Mouse (Mus musculus) bone marrow macrophage, adult 2 months (primary cell): ENCODE results near the gene Tmem222. TPM values are rescaled to one million over a fixed set of nuclear protein-coding genes. Genes with fewer than 3 reads are reported as not detected.

Experiments
- H3K27ac ChIP-seq: 2 replicates; pipeline ENCODE4 v1.5.1; 2012; ENCODE audit warnings: low read depth, low read length; ENCODE audit not compliant: insufficient read depth
- H3K4me1 ChIP-seq: 2 replicates; pipeline ENCODE4 v1.6.1; 2012; ENCODE audit warnings: low read length; ENCODE audit not compliant: control insufficient read depth, insufficient read depth
- H3K4me3 ChIP-seq: 2 replicates; pipeline ENCODE4 v1.5.1; 2012; ENCODE audit warnings: mild to moderate bottlenecking, low read length, moderate library complexity; ENCODE audit not compliant: insufficient read depth
- CTCF ChIP-seq: IDR thresholded peaks from 2 replicates; pipeline ENCODE4 v1.5.1; 2012; ENCODE audit warnings: low read depth, mild to moderate bottlenecking, low read length, moderate library complexity
- POLR2A ChIP-seq: IDR thresholded peaks from 2 replicates; pipeline ENCODE4 v1.6.1; 2012; ENCODE audit warnings: mild to moderate bottlenecking, low read depth, low read length, borderline replicate concordance
- polyA plus RNA-seq: library from polyadenylated mRNA; stranded (reverse); fragments of >200 nt; gene quantifications from 2 replicates; pipeline ENCODE4 v1.2.4, GENCODE M21; 2012; ENCODE audit not compliant: missing spikeins, insufficient read depth, insufficient read length

Tmem222 gene
- polyA plus RNA-seq, 1 experiment = 40.8 TPM

DNA sequence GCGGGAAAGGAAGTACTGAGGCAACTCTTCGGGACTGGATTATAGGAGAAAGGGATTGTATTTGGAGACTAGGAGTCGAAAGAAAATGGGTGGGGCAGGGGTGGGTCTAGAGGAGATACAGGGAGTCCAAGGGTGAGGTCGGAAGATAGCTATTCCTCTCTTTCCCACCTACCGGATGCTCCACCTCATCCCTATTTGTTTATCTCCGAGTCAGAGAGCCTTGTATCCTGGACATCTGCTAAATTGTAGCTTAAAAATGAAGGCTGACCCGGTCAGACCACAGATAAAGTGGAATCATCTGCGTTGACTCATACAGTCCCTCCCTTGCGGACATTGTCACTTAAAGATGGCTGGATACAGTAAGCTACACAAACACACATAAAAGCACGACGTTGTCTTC is 35.7 kb downstream of the Tmem222 start:
- Histone ChIP-seq H3K4me3 (peak overlapping the region; percentile 12; the same call in 1 of the 2 replicates), H3K4me1 (peaks cover 16% of the 10 kb centered on the region), H3K27ac (0 out of 2 replicates have a peak overlapping the region, but pooled peaks have one; percentile 12)
- TF ChIP-seq CTCF (no peak), POLR2A (no peak)

DNA sequence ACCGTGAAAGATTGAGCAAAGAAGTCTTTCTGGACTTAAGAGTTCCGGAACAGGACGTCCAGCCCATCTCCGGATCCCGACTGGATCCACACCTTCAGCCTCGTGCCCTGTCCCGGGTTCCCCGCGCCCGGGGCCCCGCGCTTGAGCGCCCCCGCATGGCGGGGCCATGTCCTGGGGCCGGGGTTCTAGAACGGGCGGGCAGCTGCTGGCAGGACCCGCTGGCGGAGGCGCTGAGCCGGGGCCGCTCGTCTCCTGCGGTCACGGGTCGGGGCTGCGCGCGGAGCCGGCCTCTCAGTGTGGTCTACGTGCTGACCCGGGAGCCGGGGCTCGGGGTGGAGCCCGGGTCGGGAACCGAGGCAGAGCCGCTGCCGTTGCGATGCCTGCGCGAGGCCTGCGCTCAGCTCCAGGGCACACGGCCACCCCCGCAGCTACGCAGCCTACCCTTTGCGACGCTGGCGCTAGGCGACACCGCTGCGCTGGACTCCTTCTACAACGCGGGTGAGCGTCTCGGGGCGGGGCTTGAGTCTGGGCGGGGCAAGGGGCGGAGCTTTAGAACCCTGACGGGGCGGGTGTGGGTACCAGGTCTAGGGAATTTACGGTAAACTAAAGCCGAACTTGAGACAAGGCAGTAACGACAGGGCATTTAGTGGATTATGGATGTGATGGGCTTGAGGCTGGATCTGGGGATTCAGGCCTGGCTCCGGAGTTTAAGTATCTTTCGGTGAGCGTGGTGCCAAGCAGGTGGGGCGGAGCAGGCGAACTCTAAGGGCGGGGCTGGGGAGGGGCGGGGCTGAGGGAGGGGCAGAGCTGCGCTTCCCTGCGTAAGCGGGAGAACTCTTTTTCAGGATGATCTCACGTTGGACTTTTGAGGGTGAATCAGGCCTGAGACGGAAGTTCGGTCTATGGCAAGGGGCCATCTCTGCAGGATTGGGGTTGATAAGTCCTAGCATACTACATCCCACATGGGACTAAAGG is 36.4 kb downstream of the Tmem222 start:
- TF ChIP-seq POLR2A (no peak), CTCF (peak; percentile 34)
- Histone ChIP-seq H3K27ac (peak overlapping the region; percentile 57), H3K4me3 (peak overlapping the region; percentile 82), H3K4me1 (peaks cover 20% of the 10 kb centered on the region)

- H3K4me3 ChIP-seq = peak within 1 kb of the TSS; percentile 82
- peak within 1 kb of the TSS; percentile 57 for H3K27ac ChIP-seq
- peaks cover 20% of the 10 kb centered on the region for H3K4me1 ChIP-seq
- TF ChIP-seq POLR2A = no peak
- TF ChIP-seq CTCF = no peak
Observed at GRCm38 (mm10) chr4:133240490-133240921, 37.1 kb downstream of the Tmem222 start, which contains the start of gene Map3k6. Gene Map3k6 (plus strand): TSS chr4:133240818.

GRCm38 (mm10) chr4:133237911-133238310 is 39.7 kb downstream of the Tmem222 start:
- no peak overlapping the region for H3K27ac ChIP-seq
- H3K4me1 ChIP-seq = peaks cover 20% of the 10 kb centered on the region
- H3K4me3 ChIP-seq = no peak overlapping the region
- TF ChIP-seq CTCF = no peak
- no peak for TF ChIP-seq POLR2A

DNA sequence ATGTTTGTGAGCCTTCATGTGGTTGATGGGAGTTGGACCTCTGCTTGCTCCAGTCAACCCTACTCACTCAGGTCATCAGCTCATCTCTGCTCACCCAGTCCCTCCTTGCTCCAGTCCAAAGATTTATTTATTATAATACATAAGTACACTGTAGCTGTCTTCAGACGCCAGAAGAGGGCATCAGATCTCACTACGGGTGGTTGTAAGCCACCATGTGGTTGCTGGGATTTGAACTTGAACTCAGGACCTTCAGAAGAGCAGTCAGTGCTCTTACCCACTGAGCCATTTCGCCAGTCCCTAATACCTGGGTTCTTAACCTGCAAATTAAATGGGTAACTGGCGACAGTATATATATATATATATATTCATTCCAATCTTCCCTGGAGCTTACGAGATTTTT is 42.2 kb downstream of the Tmem222 start:
- Histone ChIP-seq H3K4me3 (no peak overlapping the region), H3K27ac (no peak overlapping the region), H3K4me1 (peaks cover 15% of the 10 kb centered on the region)
- TF ChIP-seq POLR2A = no peak
- TF ChIP-seq CTCF = no peak

DNA sequence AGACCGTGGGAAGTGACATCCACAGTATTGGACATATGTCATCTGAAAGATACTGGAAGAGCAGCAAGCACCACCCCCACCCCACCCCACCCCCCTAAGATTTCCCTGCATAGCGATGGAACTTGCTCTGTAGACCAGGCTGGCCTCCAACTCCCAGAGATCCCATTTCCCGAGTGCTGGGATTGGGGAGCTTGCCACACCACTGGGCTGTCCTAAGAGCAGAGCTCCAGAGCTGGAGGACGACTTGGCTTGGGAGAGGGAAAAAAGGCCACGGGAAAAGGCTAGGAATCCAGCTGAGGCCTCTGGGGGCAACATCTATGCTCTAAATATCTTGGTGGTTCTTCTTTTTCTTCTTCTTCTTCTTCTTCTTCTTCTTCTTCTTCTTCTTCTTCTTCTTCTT is 42.8 kb downstream of the Tmem222 start:
- H3K27ac ChIP-seq = no peak overlapping the region
- H3K4me3 ChIP-seq = no peak overlapping the region
- peaks cover 13% of the 10 kb centered on the region for H3K4me1 ChIP-seq
- no peak for TF ChIP-seq POLR2A
- no peak for TF ChIP-seq CTCF

DNA sequence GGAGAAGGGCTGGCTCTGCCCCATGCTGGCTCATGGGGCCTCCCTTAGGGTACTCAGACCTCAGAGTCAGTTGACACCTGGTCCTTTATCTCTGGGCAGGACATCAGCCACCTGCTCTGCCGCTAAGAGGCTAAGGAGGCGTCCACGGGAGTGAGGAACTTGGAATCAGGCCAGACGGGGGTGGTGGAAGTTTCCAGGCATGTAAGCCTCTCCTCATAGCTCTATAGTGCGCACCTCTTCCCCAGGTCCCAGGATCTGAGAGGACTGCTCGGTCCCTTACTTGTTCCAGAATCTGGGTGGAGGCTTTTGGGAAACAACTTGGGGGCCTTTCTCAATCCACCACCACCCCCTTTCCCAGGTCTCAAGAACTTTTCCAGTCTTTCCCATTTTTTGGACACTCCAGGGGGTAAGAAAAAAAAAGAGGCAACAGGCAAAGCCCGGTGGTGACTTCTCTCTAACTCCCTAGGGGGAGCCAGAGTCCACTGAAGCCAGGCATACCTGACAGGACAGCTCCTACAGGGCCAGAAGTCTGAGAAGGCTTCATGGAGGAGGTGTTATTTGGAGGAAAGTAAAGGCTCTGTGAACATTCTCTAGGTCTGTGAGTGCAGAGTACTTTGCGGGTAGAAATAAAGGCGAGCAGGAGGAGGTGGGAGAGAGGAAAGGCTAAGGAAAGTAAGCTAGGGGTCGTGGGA is 44.2 kb downstream of the Tmem222 start:
- Histone ChIP-seq H3K4me3 (no peak overlapping the region), H3K4me1 (peaks cover 9% of the 10 kb centered on the region), H3K27ac (no peak overlapping the region)
- TF ChIP-seq POLR2A (no peak), CTCF (peak; percentile 80)

DNA sequence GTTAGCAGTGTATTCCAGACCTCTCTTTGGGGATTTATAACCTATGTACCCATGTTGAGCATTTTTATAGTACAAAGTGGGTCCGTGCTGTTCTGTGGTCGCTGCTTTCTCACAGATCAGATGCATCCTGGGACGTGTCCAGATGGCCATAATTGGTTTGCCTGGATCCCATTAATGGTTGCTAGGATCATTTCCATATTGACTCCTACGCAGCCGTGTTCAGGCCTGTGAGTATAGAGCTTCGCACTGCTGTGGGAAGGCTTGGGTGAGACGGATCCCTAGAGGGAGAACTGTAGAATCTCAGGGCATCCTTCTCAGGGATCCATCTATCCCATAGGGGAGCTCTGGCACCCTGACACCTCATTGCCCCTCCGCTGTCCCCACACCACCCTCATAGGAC is 48.0 kb downstream of the Tmem222 start:
- no peak for TF ChIP-seq CTCF
- no peak for TF ChIP-seq POLR2A
- H3K4me3 ChIP-seq = no peak overlapping the region
- no peak overlapping the region for H3K27ac ChIP-seq

GRCm38 (mm10) chr4:133227636-133228035 is 50.0 kb downstream of the Tmem222 start:
- H3K4me1 ChIP-seq = no peaks in the 10 kb centered on the region
- no peak for TF ChIP-seq CTCF
- no peak for TF ChIP-seq POLR2A
- H3K27ac ChIP-seq = no peak overlapping the region
- H3K4me3 ChIP-seq = no peak overlapping the region

More for the DNA sequence above, 48.0 kb downstream of the Tmem222 start:
- H3K4me1 ChIP-seq = no peaks in the 10 kb centered on the region

GRCm38 (mm10) chr4:133226073-133226472 is 51.5 kb downstream of the Tmem222 start:
- Histone ChIP-seq H3K4me3 (no peak overlapping the region), H3K27ac (no peak overlapping the region)
- no peak for TF ChIP-seq POLR2A
- TF ChIP-seq CTCF = no peak

More at GRCm38 (mm10) chr4:133226073-133226472, 51.5 kb downstream of the Tmem222 start:
- H3K4me1 ChIP-seq = no peaks in the 10 kb centered on the region
